Mouse (Mus musculus) hindbrain, embryonic 11.5 days (tissue): ENCODE results near the gene Arhgap6. TPM values are rescaled to one million over a fixed set of nuclear protein-coding genes. Genes with fewer than 3 reads are reported as not detected.

Source experiments
- ATAC-seq: fragments of 200-750 bp; cut with Nextera tagmentation; 2 replicates; pipeline ENCODE4 v1.8.0; 2017; ENCODE audit warnings: mild to moderate bottlenecking, moderate TSS enrichment, moderate library complexity; ENCODE audit not compliant: low FRiP score
- DNase-seq: peaks from one replicate; pipeline ENCODE4 v3.0.0-alpha.2; 2015; ENCODE audit warnings: low spot score
- H3K27ac ChIP-seq: fragments of 300-500 bp; sonication (generic); 2 replicates; pipeline ENCODE4 v1.5.1; 2014; ENCODE audit warnings: mild to moderate bottlenecking, low read depth, low read length
- H3K27me3 ChIP-seq: fragments of 300-500 bp; sonication (generic); 2 replicates; pipeline ENCODE4 v1.6.1; 2014; ENCODE audit warnings: mild to moderate bottlenecking, low read length, moderate library complexity, mixed read lengths; ENCODE audit not compliant: control insufficient read depth, insufficient read depth
- H3K36me3 ChIP-seq: fragments of 300-500 bp; sonication (generic); 2 replicates; pipeline ENCODE4 v1.6.1; 2014; ENCODE audit warnings: mild to moderate bottlenecking, low read length, moderate library complexity, mixed read lengths; ENCODE audit not compliant: control insufficient read depth, insufficient read depth
- H3K4me1 ChIP-seq: fragments of 300-500 bp; sonication (generic); replicated peaks from 2 replicates; pipeline ENCODE4 v1.6.1; 2014; ENCODE audit warnings: low read length, mixed read lengths; ENCODE audit not compliant: control insufficient read depth, insufficient read depth
- H3K4me2 ChIP-seq: fragments of 300-500 bp; sonication (generic); replicated peaks from 2 replicates; pipeline ENCODE4 v1.6.1; 2014; ENCODE audit warnings: mild to moderate bottlenecking, low read depth, low read length
- H3K4me3 ChIP-seq: fragments of 300-500 bp; sonication (generic); 2 replicates; pipeline ENCODE4 v1.5.1; 2014; ENCODE audit warnings: low read depth, low read length
- H3K9ac ChIP-seq: fragments of 300-500 bp; sonication (generic); 2 replicates; pipeline ENCODE4 v1.6.1; 2014; ENCODE audit warnings: low read depth, low read length
- H3K9me3 ChIP-seq: fragments of 300-500 bp; sonication (generic); 2 replicates; pipeline ENCODE4 v1.6.1; 2016; ENCODE audit warnings: low read length; ENCODE audit not compliant: control insufficient read depth
- WGBS: fragments of 180-500 bp; shearing (Covaris S2); extraction: QIAGEN DNeasy Blood & Tissue Kit; methylation state at CpG from one replicate; pipeline ENCODE4 v1.1.7; 2014; 5-methylcytosine and 5-hydroxymethylcytosine counted together
- polyA plus RNA-seq: library from polyadenylated mRNA; unstranded; fragments of >200 nt; fragmentation: Nextera tagmentation; extraction: Ambion mirVana; gene quantifications from 2 replicates; pipeline ENCODE4 v1.2.1, GENCODE M21; 2014

The Arhgap6 gene
- polyA plus RNA-seq, 1 experiment from 2014 or later, result 1.3 TPM

DNA sequence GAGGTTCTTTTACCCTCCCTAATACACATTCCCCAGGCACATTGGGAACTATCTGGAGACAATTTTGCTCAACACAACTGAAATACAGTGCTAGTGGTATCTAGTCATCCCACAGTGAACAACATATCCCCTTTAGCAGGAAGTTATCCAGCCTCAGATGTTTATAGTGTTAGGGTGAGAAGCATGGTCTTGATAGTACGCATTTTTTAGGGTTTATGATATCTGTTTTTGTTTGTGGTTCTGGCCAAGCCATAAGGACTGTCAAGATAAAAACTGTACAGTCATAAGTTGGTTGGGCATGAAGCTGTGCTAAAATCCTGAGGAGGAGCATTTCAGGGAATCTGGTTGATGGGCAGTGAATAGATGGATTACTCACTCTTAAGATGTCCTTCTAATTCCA, 271.0 kb downstream of the Arhgap6 start:
- no peak overlapping the region for H3K4me3 ChIP-seq
- H3K9ac ChIP-seq, result no peak overlapping the region
- H3K4me2 ChIP-seq, result no peak overlapping the region
- H3K9me3 ChIP-seq, result no peaks in the 10 kb centered on the region
- H3K27me3 ChIP-seq, result no peaks in the 10 kb centered on the region; the same call in 1 of the 2 replicates
- no peaks in the 10 kb centered on the region for H3K36me3 ChIP-seq
- ATAC-seq (no peak), DNase-seq (no peak)
- 85% methylated on average over 1 of the region's 1 CpGs for WGBS
- no peaks in the 10 kb centered on the region for H3K4me1 ChIP-seq
- H3K27ac ChIP-seq, result no peak overlapping the region

DNA sequence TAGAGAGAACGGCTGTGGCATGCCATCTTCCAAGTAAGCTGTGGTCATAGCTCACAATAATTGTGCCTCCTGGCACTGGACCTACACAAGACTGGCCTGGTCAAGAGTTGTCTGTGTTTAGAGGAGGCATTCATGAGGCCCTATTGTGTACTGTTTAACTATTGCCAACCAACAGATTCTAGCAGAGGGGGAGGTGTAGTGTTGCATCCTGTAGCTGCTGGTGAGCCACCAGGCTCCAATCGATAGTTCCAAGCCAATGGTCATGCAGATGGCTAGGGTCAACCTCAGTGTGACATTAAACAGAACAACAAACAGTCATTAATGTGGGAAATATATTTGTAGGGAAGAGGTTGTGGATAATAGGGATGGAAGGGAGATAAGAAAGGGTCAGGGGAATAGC, 280.1 kb downstream of the Arhgap6 start:
- H3K27ac ChIP-seq, result no peak overlapping the region
- DNase-seq (no peak), ATAC-seq (no peak)
- WGBS, result 88% methylated on average over 2 of the region's 2 CpGs
- H3K4me3 ChIP-seq, result no peak overlapping the region
- no peaks in the 10 kb centered on the region for H3K9me3 ChIP-seq
- no peaks in the 10 kb centered on the region for H3K4me1 ChIP-seq
- no peak overlapping the region for H3K4me2 ChIP-seq
- H3K27me3 ChIP-seq, result no peaks in the 10 kb centered on the region
- H3K36me3 ChIP-seq, result no peaks in the 10 kb centered on the region
- no peak overlapping the region for H3K9ac ChIP-seq

DNA sequence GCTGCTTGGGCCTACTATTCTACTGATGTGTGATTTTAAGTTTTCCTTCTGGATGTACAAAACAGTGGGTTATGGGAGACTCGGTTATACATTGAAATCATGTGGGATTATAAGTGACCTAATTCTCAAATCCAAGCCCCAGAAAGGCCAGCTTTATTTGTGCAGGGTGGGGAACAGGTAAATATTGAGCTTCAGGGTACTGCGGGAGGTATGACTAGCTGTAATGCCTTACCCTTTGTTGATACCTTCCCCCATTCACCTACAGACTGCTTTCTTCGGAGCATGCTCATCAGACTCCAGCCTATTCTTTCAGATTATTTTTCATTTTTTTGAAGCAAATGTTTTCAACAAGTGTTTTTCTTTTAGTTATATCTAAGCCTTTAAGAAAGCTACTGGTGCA, 286.7 kb downstream of the Arhgap6 start:
- no peak for DNase-seq
- no peak overlapping the region for H3K4me3 ChIP-seq
- no peak overlapping the region for H3K9ac ChIP-seq
- no peaks in the 10 kb centered on the region for H3K27me3 ChIP-seq
- no peak for ATAC-seq
- WGBS, result 91% methylated on average over 3 of the region's 3 CpGs
- H3K9me3 ChIP-seq, result no peaks in the 10 kb centered on the region
- no peaks in the 10 kb centered on the region for H3K4me1 ChIP-seq
- H3K27ac ChIP-seq, result no peak overlapping the region
- no peaks in the 10 kb centered on the region for H3K36me3 ChIP-seq
- H3K4me2 ChIP-seq, result no peak overlapping the region

DNA sequence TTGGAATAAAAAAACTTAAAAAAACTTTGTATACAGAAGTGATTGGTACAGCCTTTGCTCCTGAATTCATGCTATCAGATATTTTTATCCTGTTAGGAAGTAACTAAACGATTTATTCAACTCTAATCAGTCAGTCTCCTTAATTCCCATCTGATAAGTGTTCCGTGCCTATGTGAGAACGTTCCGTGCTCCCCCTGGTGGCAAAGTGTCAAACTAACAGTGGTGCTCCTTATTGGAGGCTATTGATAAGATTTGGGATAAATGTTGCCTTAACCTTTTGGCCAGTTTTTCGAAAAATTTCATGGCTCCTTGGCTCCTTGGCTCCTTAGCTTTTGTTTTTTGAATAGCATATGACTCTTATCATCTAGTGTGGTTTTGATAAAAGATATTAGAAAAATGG, 291.0 kb downstream of the Arhgap6 start:
- Histone ChIP-seq H3K9me3 (no peaks in the 10 kb centered on the region), H3K27ac (no peak overlapping the region), H3K36me3 (no peaks in the 10 kb centered on the region), H3K4me1 (no peaks in the 10 kb centered on the region), H3K27me3 (no peaks in the 10 kb centered on the region; the same call in 1 of the 2 replicates), H3K4me2 (no peak overlapping the region), H3K9ac (no peak overlapping the region), H3K4me3 (no peak overlapping the region)
- 18% methylated on average over 5 of the region's 5 CpGs for WGBS
- DNase-seq (peak; percentile 72), ATAC-seq (no peak)

DNA sequence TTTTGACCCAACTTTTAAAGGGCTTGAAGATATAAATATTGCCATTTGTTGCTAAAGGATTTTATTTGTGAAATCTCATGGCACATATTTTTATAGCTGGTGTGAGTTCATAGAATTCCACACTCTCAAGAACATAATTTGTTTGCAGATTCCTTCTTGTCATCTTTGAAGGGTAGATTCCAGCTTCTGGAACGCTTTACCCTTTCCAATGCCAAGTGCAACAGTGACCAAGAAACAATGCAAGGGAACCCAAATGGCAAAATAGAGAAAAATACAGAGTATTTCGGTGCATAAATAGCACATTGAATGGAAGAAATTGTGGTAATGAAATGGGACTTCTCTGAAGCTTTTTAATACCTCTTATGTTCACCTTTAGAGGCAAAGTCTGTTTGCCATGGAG, 294.3 kb downstream of the Arhgap6 start:
- no peak for DNase-seq
- no peaks in the 10 kb centered on the region for H3K9me3 ChIP-seq
- H3K27me3 ChIP-seq, result no peaks in the 10 kb centered on the region; the same call in 1 of the 2 replicates
- H3K36me3 ChIP-seq, result no peaks in the 10 kb centered on the region
- H3K4me3 ChIP-seq, result no peak overlapping the region
- WGBS, result 81% methylated on average over 2 of the region's 2 CpGs
- H3K4me1 ChIP-seq, result no peaks in the 10 kb centered on the region
- H3K4me2 ChIP-seq, result no peak overlapping the region
- H3K27ac ChIP-seq, result no peak overlapping the region
- no peak overlapping the region for H3K9ac ChIP-seq
- ATAC-seq, result no peak

DNA sequence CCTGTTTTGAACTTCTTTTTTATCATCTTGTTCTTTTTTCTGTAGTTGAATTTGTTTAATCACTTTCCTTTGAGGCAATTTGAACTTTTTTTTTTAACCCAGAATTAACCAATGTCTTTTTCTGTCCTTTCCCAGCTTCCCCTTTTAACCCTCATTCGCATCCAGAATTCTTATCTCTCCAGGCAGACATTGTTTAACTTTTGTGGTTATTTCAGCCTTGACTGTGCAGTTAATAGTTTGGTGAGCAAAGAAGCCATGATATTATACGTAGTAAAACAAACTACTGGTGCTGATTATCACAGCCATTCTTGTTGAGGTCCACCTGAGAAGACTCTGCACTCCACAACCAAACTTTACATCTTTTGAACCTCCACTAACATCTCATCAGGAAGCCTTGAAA, 299.7 kb downstream of the Arhgap6 start:
- Histone ChIP-seq H3K9me3 (no peaks in the 10 kb centered on the region), H3K4me1 (no peaks in the 10 kb centered on the region), H3K27me3 (no peaks in the 10 kb centered on the region), H3K4me2 (no peak overlapping the region), H3K36me3 (no peaks in the 10 kb centered on the region), H3K9ac (no peak overlapping the region), H3K4me3 (no peak overlapping the region), H3K27ac (no peak overlapping the region)
- 82% methylated on average over 2 of the region's 2 CpGs for WGBS
- DNase-seq, result no peak
- ATAC-seq, result no peak

DNA sequence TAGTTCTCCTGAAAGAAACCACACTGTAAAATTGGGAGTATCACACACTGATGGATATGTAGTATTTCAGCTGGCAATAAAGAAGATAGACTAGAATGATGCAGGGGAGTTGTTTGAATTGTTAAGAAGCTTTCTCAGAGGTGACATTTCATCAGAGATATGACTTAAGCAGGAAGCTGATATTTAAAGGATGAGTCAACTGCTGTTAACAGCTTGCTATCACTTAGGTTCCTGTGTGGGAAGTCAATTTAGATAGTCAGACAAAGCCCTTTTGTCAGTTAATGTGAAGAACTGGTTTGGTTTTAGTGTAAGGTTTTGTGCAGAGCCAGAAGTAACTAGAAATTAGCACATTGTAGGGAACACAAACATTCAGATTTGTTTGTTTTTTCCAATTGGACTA, 300.7 kb downstream of the Arhgap6 start:
- Histone ChIP-seq H3K4me3 (no peak overlapping the region), H3K27ac (no peak overlapping the region), H3K4me1 (no peaks in the 10 kb centered on the region), H3K4me2 (no peak overlapping the region), H3K9ac (no peak overlapping the region), H3K9me3 (no peaks in the 10 kb centered on the region), H3K36me3 (no peaks in the 10 kb centered on the region), H3K27me3 (no peaks in the 10 kb centered on the region)
- DNase-seq (no peak), ATAC-seq (no peak)

DNA sequence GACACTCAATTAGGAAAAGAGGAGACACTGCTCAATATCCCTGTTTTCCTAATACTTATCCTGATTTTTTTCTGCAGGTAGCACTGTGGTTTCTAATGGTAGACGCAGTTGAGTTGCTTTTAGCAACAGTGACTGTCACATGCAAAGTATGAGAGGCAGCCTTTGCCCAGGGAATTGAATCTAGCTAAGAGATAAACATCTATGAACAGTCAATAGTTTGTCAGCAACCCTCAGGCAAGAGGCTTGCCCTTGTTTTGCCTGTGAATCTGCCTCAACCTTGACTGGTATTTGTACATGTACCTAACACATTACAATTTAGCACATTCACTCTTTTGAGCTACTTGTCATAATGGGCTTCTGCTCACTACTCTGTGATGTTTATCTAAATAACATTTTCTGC, 307.8 kb downstream of the Arhgap6 start:
- peaks cover 3% of the 10 kb centered on the region; the same call in 1 of the 2 replicates for H3K27me3 ChIP-seq
- WGBS, result 72% methylated on average over 1 of the region's 1 CpGs
- H3K36me3 ChIP-seq, result no peaks in the 10 kb centered on the region
- H3K9ac ChIP-seq, result no peak overlapping the region
- H3K4me1 ChIP-seq, result no peaks in the 10 kb centered on the region
- H3K4me3 ChIP-seq, result no peak overlapping the region
- ATAC-seq, result no peak
- H3K27ac ChIP-seq, result no peak overlapping the region
- H3K4me2 ChIP-seq, result no peak overlapping the region
- DNase-seq, result no peak
- H3K9me3 ChIP-seq, result no peaks in the 10 kb centered on the region

DNA sequence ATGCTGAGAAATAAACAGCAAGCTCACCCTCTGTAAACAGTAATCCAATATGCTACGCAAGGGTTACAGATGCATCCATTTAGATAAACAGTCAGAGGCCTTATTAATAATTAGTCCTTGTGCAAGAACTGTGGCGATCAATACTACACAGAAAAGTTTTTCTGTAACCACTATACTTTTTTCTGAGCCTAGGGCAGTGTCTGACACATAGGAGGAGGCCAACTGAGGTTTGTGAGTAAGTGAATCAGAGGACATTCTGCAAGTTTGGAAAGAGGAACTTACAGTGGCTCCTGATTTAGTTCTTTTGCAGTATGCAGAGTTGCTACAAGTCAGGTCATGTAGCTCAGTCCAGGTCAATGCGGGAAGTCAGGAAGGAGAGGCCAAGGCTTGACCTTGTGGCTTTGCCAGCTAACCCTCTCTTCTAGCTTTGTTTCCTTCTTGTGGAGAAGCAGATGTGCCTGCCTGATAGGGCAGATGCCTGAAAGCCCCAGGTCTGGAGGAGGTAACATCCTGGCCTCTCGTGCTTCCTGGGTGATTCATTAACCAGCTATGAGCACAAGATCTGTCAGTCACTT, 311.2 kb downstream of the Arhgap6 start:
- Histone ChIP-seq H3K36me3 (no peaks in the 10 kb centered on the region), H3K27ac (no peak overlapping the region), H3K4me2 (no peak overlapping the region), H3K4me1 (no peaks in the 10 kb centered on the region), H3K4me3 (no peak overlapping the region), H3K9ac (no peak overlapping the region), H3K27me3 (peaks cover 3% of the 10 kb centered on the region; the same call in 1 of the 2 replicates), H3K9me3 (no peaks in the 10 kb centered on the region)
- no peak for DNase-seq
- 59% methylated on average over 4 of the region's 4 CpGs for WGBS
- no peak for ATAC-seq
